Mouse (Mus musculus): ENCODE results near the gene 1700056E22Rik. TPM values are rescaled to one million over a fixed set of nuclear protein-coding genes. Genes with fewer than 3 reads are reported as not detected.
A peak's percentile ranks its signal among the peaks of the same experiment; 100 is the strongest.

The 1700056E22Rik gene
- 0.51 and 0.71 TPM in 2 replicates for polyA plus RNA-seq (2012; rRNA removed)

GRCm38 (mm10) chr1:184034011-184034557, at the start of gene 1700056E22Rik:
Gene 1700056E22Rik, minus strand, starts transcription at chr1:184034301.
- Histone ChIP-seq H3K27me3 (ENCODE audit: control insufficient read depth, insufficient read depth, low read length) (no peaks in the 10 kb centered on the region), H3K4me1 (ENCODE audit: control insufficient read depth, insufficient read depth, low read length) (peaks cover 9% of the 10 kb centered on the region)
- under 1% methylated on average over 38 of the region's 38 CpGs for WGBS

GRCm38 (mm10) chr1:184083166-184083565, 49.1 kb upstream of the 1700056E22Rik start:
- Histone ChIP-seq H3K27ac (ENCODE audit: insufficient read depth, low read length) (no peak overlapping the region), H3K27me3 (ENCODE audit: control insufficient read depth, insufficient read depth, low read length) (no peaks in the 10 kb centered on the region), H3K4me3 (replicated peaks; ENCODE audit: insufficient read depth, low read depth, low read length) (no peak overlapping the region), H3K4me1 (ENCODE audit: control insufficient read depth, insufficient read depth, low read length) (no peaks in the 10 kb centered on the region)
- WGBS, result 83% methylated on average over 7 of the region's 7 CpGs
- no peak for TF ChIP-seq POLR2A (IDR thresholded peaks at IDR 0.05; ENCODE audit: borderline replicate concordance, insufficient read depth, low read length)
- no peak for TF ChIP-seq CTCF (IDR thresholded peaks at IDR 0.05; ENCODE audit: borderline replicate concordance, insufficient read depth, low read depth, low read length)
- DNase-seq, result no peak

More at GRCm38 (mm10) chr1:184034011-184034557, at the start of gene 1700056E22Rik:
- Histone ChIP-seq H3K27ac (ENCODE audit: insufficient read depth, low read length) (peak within 1 kb of the TSS; percentile 82), H3K4me3 (replicated peaks; ENCODE audit: insufficient read depth, low read depth, low read length) (peak within 1 kb of the TSS; percentile 69)
- TF ChIP-seq POLR2A (IDR thresholded peaks at IDR 0.05; ENCODE audit: borderline replicate concordance, insufficient read depth, low read length), result peak; percentile 57; the same call in 1 of the 2 replicates
- TF ChIP-seq CTCF (IDR thresholded peaks at IDR 0.05; ENCODE audit: borderline replicate concordance, insufficient read depth, low read depth, low read length), result no peak
- peak; percentile 96 to 99 for DNase-seq

- H3K27ac ChIP-seq (ENCODE audit: insufficient read depth, low read length), result no peak overlapping the region
- no peaks in the 10 kb centered on the region for H3K27me3 ChIP-seq (ENCODE audit: control insufficient read depth, insufficient read depth, low read length)
- H3K4me3 ChIP-seq (replicated peaks; ENCODE audit: insufficient read depth, low read depth, low read length), result no peak overlapping the region
- no peak for DNase-seq
- TF ChIP-seq POLR2A (IDR thresholded peaks at IDR 0.05; ENCODE audit: borderline replicate concordance, insufficient read depth, low read length), result no peak
- TF ChIP-seq CTCF (IDR thresholded peaks at IDR 0.05; ENCODE audit: borderline replicate concordance, insufficient read depth, low read depth, low read length), result no peak
- 59% methylated on average over 3 of the region's 3 CpGs for WGBS
- no peaks in the 10 kb centered on the region for H3K4me1 ChIP-seq (ENCODE audit: control insufficient read depth, insufficient read depth, low read length)
Observed at GRCm38 (mm10) chr1:184082661-184083060, 48.6 kb upstream of the 1700056E22Rik start.

DNA sequence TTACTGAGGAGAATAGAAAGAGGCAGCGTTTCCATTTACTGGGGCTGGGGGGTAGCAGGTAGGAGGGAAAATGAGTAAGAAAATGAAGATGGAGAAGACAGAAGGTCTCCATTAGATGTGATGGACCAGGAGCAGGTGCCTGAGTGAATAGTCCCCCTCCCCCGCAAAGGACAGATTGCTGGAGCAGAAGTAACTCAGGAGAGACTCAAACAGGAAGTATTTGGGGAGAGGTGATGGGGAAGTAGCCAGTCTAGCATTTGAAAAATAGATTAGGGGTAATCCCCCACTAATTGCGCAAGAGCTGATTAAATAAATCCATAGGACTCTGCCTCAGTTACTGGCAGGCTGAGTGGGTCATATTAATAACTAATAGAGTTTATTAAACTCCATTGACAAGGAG, 45.2 kb upstream of the 1700056E22Rik start:
- TF ChIP-seq POLR2A (IDR thresholded peaks at IDR 0.05; ENCODE audit: borderline replicate concordance, insufficient read depth, low read length), result no peak
- no peak for TF ChIP-seq CTCF (IDR thresholded peaks at IDR 0.05; ENCODE audit: borderline replicate concordance, insufficient read depth, low read depth, low read length)
- H3K27ac ChIP-seq (ENCODE audit: insufficient read depth, low read length), result no peak overlapping the region
- H3K4me3 ChIP-seq (replicated peaks; ENCODE audit: insufficient read depth, low read depth, low read length), result no peak overlapping the region
- DNase-seq, result no peak
- no peaks in the 10 kb centered on the region for H3K27me3 ChIP-seq (ENCODE audit: control insufficient read depth, insufficient read depth, low read length)
- no peaks in the 10 kb centered on the region for H3K4me1 ChIP-seq (ENCODE audit: control insufficient read depth, insufficient read depth, low read length)
- 95% methylated on average over 3 of the region's 3 CpGs for WGBS

- Histone ChIP-seq H3K27ac (ENCODE audit: insufficient read depth, low read length) (no peak overlapping the region), H3K4me1 (ENCODE audit: control insufficient read depth, insufficient read depth, low read length) (no peaks in the 10 kb centered on the region; the same call in 1 of the 2 replicates), H3K4me3 (replicated peaks; ENCODE audit: insufficient read depth, low read depth, low read length) (no peak overlapping the region), H3K27me3 (ENCODE audit: control insufficient read depth, insufficient read depth, low read length) (no peaks in the 10 kb centered on the region)
- DNase-seq, result no peak
- WGBS, result 44% methylated on average over 2 of the region's 2 CpGs
- TF ChIP-seq POLR2A (IDR thresholded peaks at IDR 0.05; ENCODE audit: borderline replicate concordance, insufficient read depth, low read length) (no peak), CTCF (IDR thresholded peaks at IDR 0.05; ENCODE audit: borderline replicate concordance, insufficient read depth, low read depth, low read length) (no peak)
Observed at GRCm38 (mm10) chr1:184076756-184077155, 42.7 kb upstream of the 1700056E22Rik start.

DNA sequence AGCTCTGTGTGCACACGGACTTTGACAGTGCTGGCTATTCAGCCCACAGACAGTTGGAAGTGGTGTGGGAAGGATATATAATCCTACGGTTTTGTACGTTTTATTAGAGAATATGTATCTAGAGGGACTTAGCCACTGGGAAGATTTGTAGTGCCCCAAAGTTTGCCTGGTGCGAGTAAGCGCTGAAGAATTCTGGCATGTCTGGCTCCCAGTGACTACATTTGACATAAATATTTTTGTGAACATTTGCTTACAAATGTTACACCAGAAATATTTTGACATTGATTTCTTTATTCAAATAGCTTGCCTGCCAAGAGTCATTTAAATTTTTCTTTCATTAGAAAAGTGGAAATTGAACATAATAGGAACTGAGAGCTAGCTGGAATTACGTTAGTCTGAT, 42.0 kb upstream of the 1700056E22Rik start:
- no peak for TF ChIP-seq CTCF (IDR thresholded peaks at IDR 0.05; ENCODE audit: borderline replicate concordance, insufficient read depth, low read depth, low read length)
- no peaks in the 10 kb centered on the region; the same call in 1 of the 2 replicates for H3K4me1 ChIP-seq (ENCODE audit: control insufficient read depth, insufficient read depth, low read length)
- no peak for DNase-seq
- no peak overlapping the region for H3K27ac ChIP-seq (ENCODE audit: insufficient read depth, low read length)
- 82% methylated on average over 6 of the region's 6 CpGs for WGBS
- H3K4me3 ChIP-seq (replicated peaks; ENCODE audit: insufficient read depth, low read depth, low read length), result no peak overlapping the region
- no peaks in the 10 kb centered on the region for H3K27me3 ChIP-seq (ENCODE audit: control insufficient read depth, insufficient read depth, low read length)

DNA sequence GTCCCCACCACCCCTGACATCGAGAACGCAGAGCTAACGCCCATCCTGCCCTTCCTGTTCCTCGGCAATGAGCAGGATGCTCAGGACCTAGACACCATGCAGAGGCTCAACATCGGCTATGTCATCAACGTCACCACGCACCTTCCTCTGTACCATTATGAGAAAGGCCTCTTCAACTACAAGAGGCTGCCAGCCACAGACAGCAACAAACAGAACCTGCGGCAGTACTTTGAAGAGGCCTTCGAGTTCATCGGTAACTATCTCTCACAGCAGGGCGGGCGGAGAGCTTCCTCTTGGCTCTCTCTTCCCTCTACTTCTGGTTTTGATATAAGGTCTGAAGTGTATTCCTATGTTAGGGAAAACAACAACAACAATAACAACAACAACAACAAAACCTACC, 34.9 kb upstream of the 1700056E22Rik start:
- no peak for DNase-seq
- Histone ChIP-seq H3K4me1 (ENCODE audit: control insufficient read depth, insufficient read depth, low read length) (no peaks in the 10 kb centered on the region), H3K27ac (ENCODE audit: insufficient read depth, low read length) (no peak overlapping the region), H3K27me3 (ENCODE audit: control insufficient read depth, insufficient read depth, low read length) (no peaks in the 10 kb centered on the region), H3K4me3 (replicated peaks; ENCODE audit: insufficient read depth, low read depth, low read length) (no peak overlapping the region)
- WGBS, result 94% methylated on average over 12 of the region's 12 CpGs
- no peak for TF ChIP-seq CTCF (IDR thresholded peaks at IDR 0.05; ENCODE audit: borderline replicate concordance, insufficient read depth, low read depth, low read length)
- TF ChIP-seq POLR2A (IDR thresholded peaks at IDR 0.05; ENCODE audit: borderline replicate concordance, insufficient read depth, low read length), result no peak

- DNase-seq, result no peak
- Histone ChIP-seq H3K4me3 (replicated peaks; ENCODE audit: insufficient read depth, low read depth, low read length) (no peak overlapping the region), H3K4me1 (ENCODE audit: control insufficient read depth, insufficient read depth, low read length) (no peaks in the 10 kb centered on the region), H3K27me3 (ENCODE audit: control insufficient read depth, insufficient read depth, low read length) (no peaks in the 10 kb centered on the region), H3K27ac (ENCODE audit: insufficient read depth, low read length) (no peak overlapping the region)
- whole genome bisulfite sequencing, result 89% methylated on average over 18 of the region's 18 CpGs
- TF ChIP-seq CTCF (IDR thresholded peaks at IDR 0.05; ENCODE audit: borderline replicate concordance, insufficient read depth, low read depth, low read length), result no peak
- TF ChIP-seq POLR2A (IDR thresholded peaks at IDR 0.05; ENCODE audit: borderline replicate concordance, insufficient read depth, low read length), result no peak
Observed at GRCm38 (mm10) chr1:184067704-184068558, 33.8 kb upstream of the 1700056E22Rik start.
